Mouse (Mus musculus) kidney, postnatal 25 days (tissue): ENCODE data around the gene Adh5.
"Not testable (repeated sequence)": the region's sequence is repeated elsewhere in the genome, so short reads cannot be mapped to it uniquely, and the experiment has no call there.

ENCODE experiments used
- DNase-seq, 2 experiments: peaks; one replicate each; pipeline ENCODE4 v3.0.0; 2021; ENCODE audit warnings: mixed read lengths in 2 of 2

Gene Adh5

DNA sequence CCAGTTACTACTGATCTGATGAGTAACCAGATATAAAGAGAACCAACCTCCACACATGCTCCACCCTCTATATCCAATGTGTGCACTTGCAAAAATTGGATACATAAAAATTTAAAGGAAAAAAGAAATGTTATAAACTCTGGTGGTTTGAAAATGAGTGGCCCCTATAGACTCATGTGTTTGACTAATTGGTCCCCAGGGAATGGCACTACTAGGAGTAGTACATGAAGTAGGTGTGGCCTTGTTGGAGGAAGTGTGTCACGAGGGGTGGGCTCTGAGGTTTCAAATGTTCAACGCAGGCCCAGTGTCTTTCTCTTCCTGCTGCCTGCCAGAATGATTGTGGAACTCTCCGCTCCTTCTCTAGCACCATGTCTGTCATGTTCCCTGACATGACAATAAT is 18.9 kb downstream of the Adh5 start:
- DNase-seq, result no peak

DNA sequence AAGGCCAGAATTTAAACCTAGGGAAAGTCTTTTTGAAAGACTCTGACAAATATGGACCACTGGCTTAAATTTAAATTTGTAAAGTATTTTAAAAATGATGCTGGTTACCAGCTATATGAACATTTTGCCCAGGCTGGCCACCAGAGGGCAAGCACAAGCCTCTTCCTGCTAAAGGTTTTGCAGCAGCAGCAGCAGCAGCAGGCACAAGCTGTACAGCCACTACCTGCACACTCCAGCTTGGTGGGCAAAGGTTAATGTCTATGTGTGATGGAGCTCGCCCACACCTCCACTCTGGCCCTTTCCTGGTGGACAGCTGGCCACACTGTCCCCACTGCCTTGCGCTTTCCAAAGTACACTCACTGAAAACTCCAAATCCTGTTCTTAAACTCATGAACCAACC is 20.2 kb downstream of the Adh5 start:
- DNase-seq, result peak; percentile 52 to 77

DNA sequence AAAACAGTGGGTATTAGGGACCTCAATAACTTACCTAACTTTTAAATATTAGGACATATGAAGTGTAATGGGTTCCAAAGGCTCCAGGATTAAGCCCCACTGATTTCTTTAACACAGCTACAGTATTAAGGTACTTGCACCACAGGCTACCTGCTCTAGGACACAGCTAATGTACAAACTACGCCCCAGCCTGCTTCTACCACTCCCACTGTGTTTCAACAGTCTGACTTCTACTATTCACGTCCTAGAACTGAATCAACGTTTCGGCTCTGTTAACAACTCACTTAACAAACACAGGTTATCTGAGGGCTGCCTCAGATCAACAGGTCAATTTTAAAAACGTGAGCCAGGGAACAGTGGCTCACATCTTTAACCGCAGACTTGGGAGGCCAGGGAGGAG is 20.9 kb downstream of the Adh5 start:
- no peak for DNase-seq

DNA sequence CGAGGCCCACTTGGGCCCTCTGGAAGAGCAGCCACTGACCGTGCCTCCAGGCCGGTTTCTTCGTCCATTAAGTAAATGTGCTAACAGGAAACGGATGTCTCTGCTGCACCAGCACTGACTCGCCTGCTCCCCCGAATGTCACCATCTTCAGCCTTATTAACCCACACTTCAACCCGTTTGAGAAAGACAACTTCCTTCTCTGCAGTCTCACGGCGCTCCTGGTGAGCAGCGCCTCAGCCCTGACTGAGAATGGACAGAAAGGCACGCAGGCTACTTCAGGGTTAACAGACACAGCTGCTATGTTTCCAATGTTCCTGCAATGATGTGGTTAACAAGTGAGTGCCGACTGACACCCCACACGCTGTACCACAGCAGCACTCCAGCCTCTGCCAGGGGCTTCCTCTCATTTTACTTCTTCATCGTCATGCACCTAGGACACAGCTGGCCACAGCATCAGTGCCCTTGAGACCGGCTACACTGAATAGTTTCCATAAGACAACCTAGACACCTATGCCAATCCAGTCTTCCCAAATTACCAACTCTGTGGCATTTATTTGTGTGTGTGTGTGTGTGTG is 21.8 kb downstream of the Adh5 start:
- DNase-seq, result no peak

DNA sequence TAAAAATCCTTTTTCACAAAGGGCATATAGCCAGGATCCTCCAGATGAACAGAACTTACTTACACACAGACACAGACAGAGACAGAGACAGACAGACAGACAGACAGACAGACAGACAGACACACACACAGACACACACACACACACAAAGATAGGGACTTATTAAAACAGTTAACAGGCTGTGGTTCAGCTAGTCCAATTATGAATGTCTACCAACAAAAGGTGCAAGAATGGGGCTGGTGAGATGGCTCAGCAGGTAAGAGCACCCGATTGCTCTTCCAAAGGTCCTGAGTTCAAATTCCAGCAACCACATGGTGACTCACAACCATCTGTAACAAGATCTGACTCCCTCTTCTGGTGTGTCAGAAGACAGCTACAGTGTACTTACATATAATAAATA is 23.8 kb downstream of the Adh5 start:
- DNase-seq, result not testable (repeated sequence)

DNA sequence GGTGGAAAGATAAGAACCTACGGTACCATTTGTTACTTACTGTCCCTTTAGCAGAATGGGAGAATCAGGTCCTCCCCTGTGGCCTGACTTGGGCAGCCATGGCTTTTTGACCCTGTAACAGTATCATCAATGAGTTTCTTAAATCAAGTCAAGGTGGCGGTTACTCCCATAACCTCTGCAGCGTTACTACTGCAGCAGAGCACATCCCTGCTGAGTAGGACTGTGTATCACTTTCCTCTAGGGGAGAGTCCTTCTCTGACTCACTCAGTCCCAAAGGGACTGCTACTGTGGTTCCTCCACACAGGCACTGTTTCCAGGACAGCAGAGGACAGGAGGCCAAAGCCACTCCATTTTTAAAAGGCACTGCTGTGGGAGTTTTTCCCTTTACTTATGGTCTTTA is 28.2 kb downstream of the Adh5 start:
- DNase-seq, result no peak

DNA sequence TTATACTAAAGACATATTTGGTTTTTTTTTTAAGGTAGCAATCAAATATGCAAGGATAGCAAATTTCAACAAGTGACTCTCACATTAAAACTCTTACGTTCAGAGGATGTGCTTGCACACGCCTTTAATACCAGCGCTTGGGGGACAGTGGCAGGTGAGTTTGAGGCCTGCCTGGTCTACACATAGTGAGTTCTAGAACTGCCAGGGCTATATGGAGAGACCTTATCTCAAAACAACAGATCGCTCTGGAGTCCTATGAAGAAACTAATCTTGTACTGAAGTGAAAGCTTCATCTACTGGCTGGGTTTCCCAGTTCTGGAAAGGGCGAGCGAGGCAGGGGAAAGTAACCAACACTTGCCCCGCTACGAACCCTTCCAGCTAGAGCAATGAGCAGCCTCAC is 36.6 kb downstream of the Adh5 start:
- DNase-seq, result no peak

DNA sequence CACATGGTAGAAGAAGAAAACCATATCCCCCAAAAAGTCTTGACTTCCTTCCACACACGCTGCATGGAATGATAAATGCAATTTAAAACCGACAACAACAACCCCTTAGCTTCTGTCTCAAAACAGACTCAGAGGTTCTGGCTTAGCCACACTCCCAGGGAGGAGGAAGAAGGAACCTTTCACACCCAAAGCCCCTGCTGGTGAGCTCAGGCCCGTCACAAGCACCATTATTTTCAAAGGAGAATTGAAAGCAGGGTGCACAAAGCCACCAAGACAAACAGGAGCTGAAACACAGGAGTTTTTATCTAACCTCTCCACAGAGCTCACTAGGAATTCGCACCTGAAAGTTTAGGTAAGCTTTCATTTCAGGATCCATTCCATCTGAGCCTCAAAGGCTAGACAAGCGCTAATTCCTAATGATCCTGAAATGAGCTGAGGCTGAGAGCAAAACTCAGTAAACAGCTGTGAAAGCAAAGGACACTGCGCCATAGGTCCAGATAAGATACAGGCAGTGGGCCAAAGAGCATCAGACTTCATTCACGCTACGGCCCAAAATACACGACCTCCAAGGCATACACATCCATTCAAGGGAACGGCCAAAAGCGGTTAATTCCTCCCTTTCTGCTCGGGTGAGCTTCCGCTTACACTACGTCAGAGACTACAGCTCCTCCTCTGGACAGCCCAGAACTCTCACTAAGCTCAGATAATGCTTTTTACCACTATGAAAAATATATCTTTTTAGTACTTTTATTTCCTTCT is 38.8 kb downstream of the Adh5 start:
- DNase-seq, result no peak

DNA sequence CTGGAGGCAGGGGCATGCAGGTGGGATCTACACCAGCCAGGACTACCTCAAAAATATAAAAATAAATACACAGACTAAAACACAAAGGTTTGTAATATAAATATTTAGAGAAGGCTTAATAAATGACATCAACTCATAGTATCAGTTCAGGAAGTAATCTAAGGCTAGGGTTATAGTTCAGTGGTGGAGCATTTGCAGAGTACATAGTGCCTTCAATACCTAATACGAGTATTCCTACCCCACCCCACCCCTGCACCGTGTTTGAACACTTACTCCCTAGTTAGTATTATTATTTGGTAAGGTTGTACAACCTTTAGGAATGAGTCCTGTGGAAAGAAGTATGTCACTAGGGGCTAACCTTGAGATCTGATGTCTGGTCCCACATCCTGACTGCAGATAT is 40.3 kb downstream of the Adh5 start:
- no peak for DNase-seq

DNA sequence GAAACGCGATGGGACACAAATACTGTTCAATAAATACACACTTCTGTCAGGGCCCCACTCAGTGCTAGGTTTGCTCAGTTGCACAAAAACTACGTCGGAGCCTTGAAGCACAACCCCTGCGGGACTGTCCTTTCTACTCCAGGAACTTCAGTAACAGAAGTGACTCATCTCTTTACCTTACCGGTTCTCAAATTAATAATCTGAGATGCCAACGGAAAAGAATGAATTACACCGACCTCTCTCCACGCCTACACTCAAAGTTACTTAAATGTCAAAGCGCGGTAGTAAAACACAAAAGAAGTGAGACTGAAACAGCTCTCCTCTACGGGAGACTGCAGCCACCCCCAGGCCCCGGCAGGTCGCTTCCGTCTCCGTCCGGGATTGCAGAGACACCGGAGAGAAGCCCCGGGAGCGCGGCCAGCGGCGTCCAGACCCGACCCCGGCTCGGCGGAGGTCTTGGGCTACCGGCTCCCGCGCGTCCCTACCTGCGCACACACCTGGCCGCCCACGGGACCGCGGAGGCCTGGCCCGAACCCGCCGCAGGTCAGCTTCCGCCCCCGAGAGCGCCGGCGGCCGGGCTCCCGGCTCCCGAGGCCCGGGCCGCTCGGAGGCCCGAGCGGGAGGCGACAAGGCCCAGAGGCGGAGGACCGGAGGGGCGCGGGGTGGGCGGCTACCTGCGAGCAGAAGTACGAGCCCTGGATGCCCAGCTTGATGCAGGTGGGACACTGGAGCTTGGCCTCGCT is 45.9 kb downstream of the Adh5 start:
- DNase-seq, result no peak

DNA sequence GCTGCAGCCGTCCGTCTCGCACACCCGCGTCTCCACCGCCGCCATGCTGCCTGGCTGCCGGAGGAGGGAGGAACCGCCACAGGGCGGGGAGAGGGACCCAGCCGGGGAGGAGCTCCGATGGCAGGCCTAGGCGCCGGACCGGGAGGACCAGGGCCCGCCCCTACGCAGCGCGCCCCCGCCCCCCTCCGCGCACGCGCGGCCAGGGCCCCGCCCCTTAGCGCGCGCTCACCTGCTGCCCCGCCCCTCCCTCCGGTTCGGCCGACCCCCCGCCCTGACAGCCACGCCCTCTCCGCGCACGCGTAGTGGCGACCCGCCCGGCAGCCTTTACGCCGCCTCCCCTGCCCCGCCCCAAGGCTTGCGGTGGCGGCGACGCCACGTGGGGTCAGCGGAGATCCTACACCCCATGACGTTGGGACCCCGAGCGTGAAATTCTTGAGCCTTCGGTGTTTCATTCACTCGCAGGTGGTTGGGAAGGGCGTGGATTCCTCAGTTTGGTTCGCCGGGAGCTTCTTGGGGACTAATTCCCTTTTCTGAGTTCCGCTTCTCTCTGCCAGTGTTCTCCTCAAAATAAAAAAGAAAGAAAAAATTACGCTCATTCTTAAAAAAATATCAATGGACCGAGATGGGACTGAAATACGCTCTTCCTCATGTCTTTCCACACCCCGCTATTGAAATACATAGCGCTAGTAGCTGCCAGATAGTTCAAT is 46.6 kb downstream of the Adh5 start, which contains the start of gene Metap1:
Gene Metap1, minus strand, starts transcription at position 189 of the 707 bp plus-strand sequence.
- peak; percentile 96 to 97 for DNase-seq

DNA sequence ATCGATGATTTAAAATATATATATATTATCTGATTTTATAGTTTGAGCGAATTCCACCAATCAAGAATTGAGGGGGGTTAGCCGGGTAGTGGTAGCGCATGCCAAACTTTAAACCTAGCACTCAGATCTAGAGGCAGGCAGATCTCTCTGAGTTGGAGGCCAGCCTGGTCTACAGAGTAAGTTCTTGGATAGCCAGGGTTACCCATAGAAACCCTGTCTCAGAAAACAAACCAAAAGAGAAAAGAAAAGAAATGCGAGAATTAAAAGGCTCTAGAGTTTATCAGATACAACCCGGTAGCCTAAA is 47.1 kb downstream of the Adh5 start:
- DNase-seq, result no peak

DNA sequence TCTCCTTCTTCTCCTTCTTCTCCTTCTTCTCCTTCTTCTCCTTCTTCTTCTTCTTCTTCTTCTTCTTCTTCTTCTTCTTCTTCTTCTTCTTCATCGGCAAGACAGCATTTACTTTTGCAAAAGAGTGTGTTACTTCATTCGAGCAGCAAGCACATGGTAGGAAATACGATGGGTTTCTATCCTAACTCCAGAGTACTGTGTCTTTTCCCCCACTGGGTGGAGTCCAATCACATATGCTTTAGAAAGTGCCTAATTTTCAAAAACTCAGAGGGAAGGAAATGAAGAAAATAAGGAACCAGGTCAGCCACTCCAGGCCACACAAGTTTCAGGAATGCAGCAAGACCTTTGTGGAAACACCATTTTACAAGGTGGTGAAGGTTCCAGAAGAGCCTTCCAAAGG is 50.8 kb downstream of the Adh5 start:
- no peak for DNase-seq

DNA sequence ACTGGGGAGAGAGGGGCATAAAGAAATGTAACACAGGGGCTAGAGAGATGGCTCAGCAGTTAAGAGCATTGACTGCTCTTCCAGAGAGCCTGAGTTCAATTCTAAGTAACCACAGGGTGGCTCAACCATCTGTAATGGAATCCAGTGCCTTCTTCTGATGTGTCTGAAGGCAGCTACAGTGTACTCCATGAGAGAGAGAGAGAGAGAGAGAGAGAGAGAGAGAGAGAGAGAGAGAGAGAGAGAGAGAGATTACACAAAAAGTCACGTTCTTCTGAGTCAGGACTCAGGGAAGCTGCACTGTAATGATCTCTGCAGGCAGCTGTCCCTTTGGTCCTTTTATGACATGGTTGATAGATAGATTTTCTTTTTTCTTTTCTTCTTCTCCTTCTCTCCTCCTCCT is 51.7 kb downstream of the Adh5 start:
- DNase-seq, result no peak

DNA sequence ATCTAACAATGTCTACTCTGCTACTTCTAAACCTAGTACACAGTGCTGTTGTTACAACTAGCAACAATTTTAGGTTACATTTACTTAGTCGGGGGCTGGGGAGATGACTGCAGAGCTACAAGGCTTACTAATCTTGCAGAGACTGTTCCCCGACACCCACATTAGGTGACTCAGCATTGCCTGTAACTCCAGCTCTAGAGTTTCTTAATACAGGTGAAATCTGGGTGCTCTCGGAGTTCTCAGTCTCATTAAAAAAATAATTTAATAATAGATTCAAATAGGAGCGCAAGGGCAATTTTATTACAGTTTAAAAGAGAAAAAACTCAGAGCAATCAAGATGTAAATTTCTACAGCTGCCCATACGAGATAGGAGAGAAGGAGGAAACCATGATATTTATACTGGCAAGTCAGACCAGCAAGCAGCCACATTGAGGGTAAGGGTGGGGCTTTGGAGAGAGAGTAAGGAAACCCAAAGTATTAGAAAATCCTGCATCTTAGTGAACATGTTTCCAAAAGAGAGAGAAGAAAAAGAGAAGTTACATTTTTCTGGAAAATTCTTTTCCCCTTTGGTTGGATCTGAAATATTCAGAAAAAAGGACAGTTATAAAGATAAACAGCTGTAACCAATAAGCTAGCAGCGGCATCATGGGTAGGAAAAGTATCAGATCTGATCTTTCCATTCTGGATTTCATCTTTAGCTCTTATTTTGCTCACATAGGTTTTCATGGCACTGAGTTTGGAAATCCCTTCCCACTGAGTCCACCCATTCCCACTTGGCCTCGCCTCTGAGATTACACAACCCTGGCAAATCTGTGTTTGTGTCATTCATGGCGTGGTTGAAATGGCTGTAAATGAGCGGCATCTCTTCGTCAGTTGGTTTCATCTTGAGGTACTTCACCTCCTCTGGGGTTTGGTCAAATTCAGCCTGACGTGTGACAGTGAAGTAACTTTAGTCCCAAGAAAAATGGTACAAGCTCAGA is 52.6 kb downstream of the Adh5 start:
- DNase-seq, result no peak

DNA sequence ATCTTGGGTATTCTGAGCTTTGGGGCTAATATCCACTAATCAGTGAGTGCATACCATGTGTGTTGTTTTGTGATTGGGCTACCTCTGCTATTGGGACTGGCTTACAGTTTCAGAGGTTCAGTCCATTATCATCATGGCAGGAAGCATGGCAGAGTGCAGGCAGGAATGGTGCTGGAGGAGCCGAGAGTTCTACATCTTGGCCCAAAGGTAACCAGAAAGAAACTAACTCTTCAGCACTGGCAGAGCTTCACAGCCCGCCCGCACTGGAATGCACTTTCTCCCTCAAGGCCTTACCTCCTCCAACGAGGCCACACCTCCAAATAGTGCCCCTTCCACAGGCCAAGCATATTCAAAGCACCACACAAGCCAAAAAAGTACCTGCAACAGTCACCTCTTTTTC is 55.8 kb downstream of the Adh5 start:
- no peak for DNase-seq

DNA sequence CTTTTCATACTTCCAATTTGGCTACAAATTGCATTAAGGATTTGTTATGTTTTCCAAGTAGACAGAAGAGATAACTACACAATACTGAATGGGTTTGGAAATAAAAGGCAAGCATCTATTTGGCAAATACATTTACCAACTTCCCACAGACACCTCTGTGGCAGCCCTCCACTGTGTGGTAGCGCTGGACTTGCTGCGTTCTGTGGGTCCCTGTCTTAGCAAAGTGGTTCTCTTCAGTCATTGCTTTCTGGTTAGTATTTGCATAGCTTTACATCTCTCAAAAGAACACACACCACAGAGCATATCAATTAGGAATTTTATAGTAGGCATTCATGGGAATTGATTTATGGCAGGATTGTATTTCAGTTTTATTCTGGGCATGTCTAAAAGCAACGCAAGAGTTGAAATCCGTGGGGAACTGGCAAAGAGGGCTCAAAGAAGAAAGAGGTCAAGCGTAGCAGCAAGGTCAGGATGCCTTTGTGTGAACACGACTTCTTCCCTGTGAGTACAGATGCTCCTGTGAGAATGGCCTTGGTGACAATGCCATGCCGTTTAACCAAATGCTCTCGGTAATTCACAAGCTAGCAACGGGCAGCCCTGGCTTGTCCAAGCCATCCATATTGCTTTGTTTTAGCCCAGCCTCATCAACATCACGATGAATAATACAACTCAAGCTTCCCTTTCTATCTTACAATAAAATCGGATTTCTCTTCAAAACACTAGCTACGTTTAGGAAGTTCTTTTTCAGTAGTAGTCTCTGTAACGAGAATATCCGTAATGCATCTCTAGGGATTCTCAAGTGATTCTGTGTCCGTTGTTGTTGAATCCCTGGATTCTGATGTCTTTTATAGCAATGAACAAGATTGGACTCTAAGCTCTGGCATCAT is 57.2 kb downstream of the Adh5 start:
- no peak for DNase-seq

DNA sequence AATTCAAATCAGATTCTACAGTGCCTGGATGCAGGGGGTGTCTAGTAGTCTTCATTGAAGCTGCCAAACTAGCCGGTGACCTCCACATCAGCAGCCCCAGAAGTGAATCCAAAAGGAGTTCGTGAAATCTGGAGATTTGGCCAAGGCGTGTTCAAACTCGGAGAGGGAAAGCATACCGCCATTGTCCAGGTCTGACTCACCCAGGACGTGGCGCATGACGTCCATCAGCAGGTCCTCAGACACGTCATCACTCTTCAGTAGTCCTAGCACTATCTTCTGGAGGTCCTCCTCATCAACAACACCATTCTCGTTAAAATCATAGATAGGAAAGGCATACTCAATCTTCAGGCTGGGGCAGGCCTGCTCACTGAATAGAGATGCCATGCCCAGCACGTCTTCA is 60.9 kb downstream of the Adh5 start:
- no peak for DNase-seq
